In the genomic region with DNA sequence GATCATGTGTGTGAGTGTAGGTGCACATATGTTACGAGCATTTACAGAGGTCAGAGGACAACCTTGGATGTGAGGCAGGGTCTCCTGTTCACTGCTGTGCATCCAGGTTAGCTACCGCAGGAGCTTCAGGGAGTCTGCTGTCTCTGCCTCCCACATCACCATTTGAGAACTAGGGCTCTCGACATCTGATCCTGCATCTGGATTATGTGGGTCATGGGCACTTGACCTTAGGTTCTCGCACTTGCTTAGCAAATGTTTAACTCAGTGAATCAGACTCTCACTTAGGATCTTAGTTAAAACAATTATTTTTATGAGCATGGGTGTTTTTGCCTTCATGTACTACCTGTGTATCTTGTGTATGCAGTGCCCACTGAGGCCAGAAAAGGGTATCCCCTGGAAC, we compare ENCODE assay signal across 26 mouse cellular contexts. TPM values are rescaled to one million over a fixed set of nuclear protein-coding genes. Genes with fewer than 3 reads are reported as not detected.
DNase-seq lines count a peak whose midpoint lies in the region; ATAC-seq and TF ChIP-seq lines count a peak whose summit lies in the region.
"Had no signal": no experiment of that assay in that cellular context is flagged by ENCODE, and none has a peak within 500 bp of the region (broad histone marks: within the 10 kb centered on the region; RNA-seq: fewer than 3 reads in every experiment).

No protein-coding gene starts in this region.

- WGBS in kidney, adult 2 months, result 48% methylated on average over 4 of the region's 4 CpGs
- 32% methylated on average over 4 of the region's 4 CpGs for WGBS in kidney, embryonic 15.5 days

- DNase-seq in embryo, embryonic 10 days (ENCODE audit: low spot score), result peak; percentile 39
- DNase-seq in embryo, embryonic 9.5 days (ENCODE audit: extremely low spot score), result no peak
- DNase-seq in kidney, adult 2 months, result peak; percentile 65
- DNase-seq in kidney, postnatal 4 days, result no peak
- peak; percentile 25 for DNase-seq in yolk sac, embryonic 10.5 days (ENCODE audit: low spot score)
- no peak for DNase-seq in left cerebral cortex, adult 18-20 months (ENCODE audit: low spot score in 2 of 2)
- no peak for DNase-seq in natural killer cell, adult 2 months (ENCODE audit: low spot score in 2 of 2)
- DNase-seq: adrenal gland, adult 8-10 months; cerebellum, adult 2 months; forebrain, postnatal 0 days; gastrocnemius, postnatal 10 days; liver; lung, adult 2 months; lung, postnatal 10 days; midbrain, embryonic 14.5 days had no signal

- H3K4me3 ChIP-seq in kidney, adult 2 months (ENCODE audit: insufficient read depth, low read depth, low read length), result no peak overlapping the region
- no peak overlapping the region for H3K4me3 ChIP-seq in kidney, embryonic 15.5 days (replicated peaks)
- H3K4me3 ChIP-seq: erythroblast, embryonic 14.5 days; layer of hippocampus, adult 2 months had no signal

- TF ChIP-seq CTCF in kidney, adult 2 months (conservative IDR thresholded peaks at IDR 0.05; ENCODE audit: insufficient read depth, insufficient read length, low read depth, low read length), result no peak

- peaks cover 7% of the 10 kb centered on the region; the same call in 1 of the 2 replicates for H3K4me1 ChIP-seq in kidney, adult 2 months (ENCODE audit: control insufficient read depth, insufficient read depth, low read length)
- H3K4me1 ChIP-seq in kidney, embryonic 15.5 days, result peaks cover 27% of the 10 kb centered on the region

- no peaks in the 10 kb centered on the region for H3K27me3 ChIP-seq in kidney, adult 2 months (replicated peaks; ENCODE audit: control insufficient read depth, insufficient read depth, low read length)
- H3K27me3 ChIP-seq in kidney, embryonic 15.5 days, result no peaks in the 10 kb centered on the region

- no peak for TF ChIP-seq POLR2A in kidney, adult 2 months (IDR thresholded peaks at IDR 0.05; ENCODE audit: low read depth, low read length)

- H3K9me3 ChIP-seq in kidney, embryonic 15.5 days (replicated peaks), result no peaks in the 10 kb centered on the region
- H3K9me3 ChIP-seq: G1E had no signal

- no peaks in the 10 kb centered on the region for H3K36me3 ChIP-seq in kidney, adult 2 months (ENCODE audit: control insufficient read depth, insufficient read depth, low read length)
- no peaks in the 10 kb centered on the region for H3K36me3 ChIP-seq in kidney, embryonic 15.5 days
- H3K36me3 ChIP-seq: G1E had no signal

- no peak overlapping the region for H3K27ac ChIP-seq in kidney, adult 2 months (ENCODE audit: insufficient read depth, low read depth, low read length)
- peak overlapping the region; percentile 24; the same call in 1 of the 2 replicates for H3K27ac ChIP-seq in kidney, embryonic 15.5 days
- H3K27ac ChIP-seq: hindbrain, embryonic 14.5 days; layer of hippocampus, adult 2 months; liver, embryonic 14.5 days; macrophage had no signal

- ATAC-seq in kidney, embryonic 15.5 days (replicated peaks; ENCODE audit: low FRiP score), result no peak
- ATAC-seq: forebrain, postnatal 0 days; intestine, postnatal 0 days had no signal

- H3K9ac ChIP-seq in kidney, embryonic 15.5 days, result no peak overlapping the region
- H3K9ac ChIP-seq: forebrain, postnatal 0 days; hindbrain, embryonic 14.5 days; liver, embryonic 14.5 days had no signal

- H3K4me2 ChIP-seq in kidney, embryonic 15.5 days, result no peak overlapping the region
- H3K4me2 ChIP-seq: heart, embryonic 11.5 days; hindbrain, embryonic 14.5 days had no signal

RNA-seq across cellular contexts. Expression of a gene that starts 49.6 kb away (rescaled TPM):
- polyA plus RNA-seq in kidney, adult 2 months (2012; rRNA removed), result 3.7 and 4.1 TPM in 2 replicates
- polyA plus RNA-seq in kidney, embryonic 15.5 days (2015; fragmentation: Nextera tagmentation; extraction: Ambion mirVana), result 27.8 and 30.5 TPM in 2 replicates
- 1 to 10 TPM; 3.3 to 3.4 TPM for total RNA-seq in left cerebral cortex, adult 18-20 months (2021)
- total RNA-seq: granulocyte monocyte progenitor cell, adult 5-6 weeks; megakaryocyte-erythroid progenitor cell, adult 5-6 weeks had no signal
- polyA plus RNA-seq: erythroblast, embryonic 14.5 days; G1E; macrophage had no signal

Comparison
In these comparisons a context has a peak if more than half of its experiments do, and no peak if none do; other contexts are left out.
1. DNase-seq: peak in embryo, embryonic 10 days (single experiment), kidney, adult 2 months (single experiment) and yolk sac, embryonic 10.5 days (single experiment); none in embryo, embryonic 9.5 days (single experiment), kidney, postnatal 4 days (0 of 2), left cerebral cortex, adult 18-20 months (0 of 2) and natural killer cell, adult 2 months (0 of 2).